Mouse (Mus musculus): ENCODE measurements around the gene Pet117. TPM values are rescaled to one million over a fixed set of nuclear protein-coding genes. Genes with fewer than 3 reads are reported as not detected.

Pet117 gene
- polyA plus RNA-seq, 2 experiments = 0.80 TPM; not detected in 1

- peaks cover 36% of the 10 kb centered on the region for H3K36me3 ChIP-seq (replicated peaks; ENCODE audit: control insufficient read depth, insufficient read depth, low read depth)
- no peak for TF ChIP-seq CTCF (IDR thresholded peaks at IDR 0.05; ENCODE audit: low read depth)
- TF ChIP-seq EP300 (IDR thresholded peaks at IDR 0.05; ENCODE audit: low read depth) = no peak
Measured at GRCm38 (mm10) chr2:144399531-144399930, 30.7 kb downstream of the Pet117 start.

GRCm38 (mm10) chr2:144400659-144401058 is 31.9 kb downstream of the Pet117 start:
- no peak for DNase-seq (ENCODE audit: low read depth in 3 of 3, low spot score in 3 of 3)
- H3K4me2 ChIP-seq (ENCODE audit: low read depth) = no peak overlapping the region
- H3K36me3 ChIP-seq (replicated peaks; ENCODE audit: control insufficient read depth, insufficient read depth, low read depth) = peaks cover 37% of the 10 kb centered on the region
- H3K27me3 ChIP-seq (ENCODE audit: control insufficient read depth, insufficient read depth, low read length) = no peaks in the 10 kb centered on the region
- no peak overlapping the region for H3K4me3 ChIP-seq (ENCODE audit: insufficient read depth in 1 of 2, low read depth in 2 of 2, low read length in 2 of 2)
- ATAC-seq (ENCODE audit: insufficient read depth) = no peak
- no peak overlapping the region for H3K27ac ChIP-seq
- H3K9me3 ChIP-seq (ENCODE audit: control insufficient read depth, low read length) = no peaks in the 10 kb centered on the region
- no peak overlapping the region for H3K9ac ChIP-seq (replicated peaks)
- 73% methylated on average over 6 of the region's 6 CpGs for WGBS (ENCODE audit: insufficient replicate concordance)
- no peaks in the 10 kb centered on the region for H3K4me1 ChIP-seq (replicated peaks; ENCODE audit: control insufficient read depth in 2 of 2, insufficient read depth in 2 of 2, low read length in 1 of 2)
- TF ChIP-seq CTCF (IDR thresholded peaks at IDR 0.05; ENCODE audit: low read depth) = no peak
- no peak for TF ChIP-seq EP300 (IDR thresholded peaks at IDR 0.05; ENCODE audit: low read depth)

More at GRCm38 (mm10) chr2:144399531-144399930, 30.7 kb downstream of the Pet117 start:
- ATAC-seq (ENCODE audit: insufficient read depth) = no peak
- no peaks in the 10 kb centered on the region for H3K4me1 ChIP-seq (replicated peaks; ENCODE audit: control insufficient read depth in 2 of 2, insufficient read depth in 2 of 2, low read length in 1 of 2)
- no peak overlapping the region for H3K9ac ChIP-seq (replicated peaks)
- WGBS (ENCODE audit: insufficient replicate concordance) = 79% methylated on average over 4 of the region's 4 CpGs
- no peaks in the 10 kb centered on the region for H3K27me3 ChIP-seq (ENCODE audit: control insufficient read depth, insufficient read depth, low read length)
- H3K9me3 ChIP-seq (ENCODE audit: control insufficient read depth, low read length) = no peaks in the 10 kb centered on the region
- H3K27ac ChIP-seq = no peak overlapping the region
- DNase-seq (ENCODE audit: low read depth in 3 of 3, low spot score in 3 of 3) = no peak
- H3K4me3 ChIP-seq (ENCODE audit: insufficient read depth in 1 of 2, low read depth in 2 of 2, low read length in 2 of 2) = no peak overlapping the region
- H3K4me2 ChIP-seq (ENCODE audit: low read depth) = no peak overlapping the region

- no peak overlapping the region for H3K9ac ChIP-seq (replicated peaks)
- no peak overlapping the region for H3K4me2 ChIP-seq (ENCODE audit: low read depth)
- no peak for TF ChIP-seq EP300 (IDR thresholded peaks at IDR 0.05; ENCODE audit: low read depth)
- no peak for TF ChIP-seq CTCF (IDR thresholded peaks at IDR 0.05; ENCODE audit: low read depth)
- H3K27me3 ChIP-seq (ENCODE audit: control insufficient read depth, insufficient read depth, low read length) = no peaks in the 10 kb centered on the region
- no peaks in the 10 kb centered on the region for H3K4me1 ChIP-seq (replicated peaks; ENCODE audit: control insufficient read depth in 2 of 2, insufficient read depth in 2 of 2, low read length in 1 of 2)
- H3K27ac ChIP-seq = no peak overlapping the region
- 81% methylated on average over 4 of the region's 4 CpGs for WGBS (ENCODE audit: insufficient replicate concordance)
- no peak overlapping the region for H3K4me3 ChIP-seq (ENCODE audit: insufficient read depth in 1 of 2, low read depth in 2 of 2, low read length in 2 of 2)
- no peak for DNase-seq (ENCODE audit: low read depth in 3 of 3, low spot score in 3 of 3)
- H3K9me3 ChIP-seq (ENCODE audit: control insufficient read depth, low read length) = no peaks in the 10 kb centered on the region
- H3K36me3 ChIP-seq (replicated peaks; ENCODE audit: control insufficient read depth, insufficient read depth, low read depth) = peaks cover 33% of the 10 kb centered on the region
- ATAC-seq (ENCODE audit: insufficient read depth) = no peak
Measured at GRCm38 (mm10) chr2:144409037-144409436, 40.2 kb downstream of the Pet117 start.

GRCm38 (mm10) chr2:144410603-144411002 is 41.8 kb downstream of the Pet117 start:
- Histone ChIP-seq H3K27me3 (ENCODE audit: control insufficient read depth, insufficient read depth, low read length) (no peaks in the 10 kb centered on the region), H3K9me3 (ENCODE audit: control insufficient read depth, low read length) (no peaks in the 10 kb centered on the region), H3K36me3 (replicated peaks; ENCODE audit: control insufficient read depth, insufficient read depth, low read depth) (peaks cover 23% of the 10 kb centered on the region), H3K9ac (replicated peaks) (no peak overlapping the region), H3K4me3 (ENCODE audit: insufficient read depth in 1 of 2, low read depth in 2 of 2, low read length in 2 of 2) (no peak overlapping the region), H3K4me2 (ENCODE audit: low read depth) (no peak overlapping the region), H3K4me1 (replicated peaks; ENCODE audit: control insufficient read depth in 2 of 2, insufficient read depth in 2 of 2, low read length in 1 of 2) (no peaks in the 10 kb centered on the region), H3K27ac (no peak overlapping the region)
- 89% methylated on average over 3 of the region's 3 CpGs for WGBS (ENCODE audit: insufficient replicate concordance)
- ATAC-seq (ENCODE audit: insufficient read depth) (no peak), DNase-seq (ENCODE audit: low read depth in 3 of 3, low spot score in 3 of 3) (no peak)
- TF ChIP-seq CTCF (IDR thresholded peaks at IDR 0.05; ENCODE audit: low read depth) (no peak), EP300 (IDR thresholded peaks at IDR 0.05; ENCODE audit: low read depth) (no peak)

- no peak overlapping the region for H3K4me3 ChIP-seq (ENCODE audit: insufficient read depth in 1 of 2, low read depth in 2 of 2, low read length in 2 of 2)
- no peaks in the 10 kb centered on the region for H3K9me3 ChIP-seq (ENCODE audit: control insufficient read depth, low read length)
- no peak overlapping the region for H3K27ac ChIP-seq
- ATAC-seq (ENCODE audit: insufficient read depth) = no peak
- no peaks in the 10 kb centered on the region for H3K27me3 ChIP-seq (ENCODE audit: control insufficient read depth, insufficient read depth, low read length)
- 61% methylated on average over 1 of the region's 1 CpGs for WGBS (ENCODE audit: insufficient replicate concordance)
- DNase-seq (ENCODE audit: low read depth in 3 of 3, low spot score in 3 of 3) = no peak
- H3K9ac ChIP-seq (replicated peaks) = no peak overlapping the region
- H3K36me3 ChIP-seq (replicated peaks; ENCODE audit: control insufficient read depth, insufficient read depth, low read depth) = no peaks in the 10 kb centered on the region
- TF ChIP-seq CTCF (IDR thresholded peaks at IDR 0.05; ENCODE audit: low read depth) (no peak), EP300 (IDR thresholded peaks at IDR 0.05; ENCODE audit: low read depth) (no peak)
- H3K4me2 ChIP-seq (ENCODE audit: low read depth) = no peak overlapping the region
- H3K4me1 ChIP-seq (replicated peaks; ENCODE audit: control insufficient read depth in 2 of 2, insufficient read depth in 2 of 2, low read length in 1 of 2) = no peaks in the 10 kb centered on the region
Measured at GRCm38 (mm10) chr2:144414646-144415045, 45.9 kb downstream of the Pet117 start.

Measured in liver, embryonic 14.5 days (tissue).